8 mouse cellular contexts compared by ENCODE assay signal in genomic region chr10:128323516-128323915, GRCm38 (mm10). TPM values are rescaled to one million over a fixed set of nuclear protein-coding genes. Genes with fewer than 3 reads are reported as not detected.
DNase-seq lines count a peak whose midpoint lies in the region; ATAC-seq and TF ChIP-seq lines count a peak whose summit lies in the region.
"Had no signal": no experiment of that assay in that cellular context is flagged by ENCODE, and none has a peak within 500 bp of the region (broad histone marks: within the 10 kb centered on the region; RNA-seq: fewer than 3 reads in every experiment).

No protein-coding gene starts in this region.

- no peaks in the 10 kb centered on the region for H3K27me3 ChIP-seq in spleen, adult 2 months (ENCODE audit: control insufficient read depth, insufficient read depth, low read length)
- no peaks in the 10 kb centered on the region for H3K27me3 ChIP-seq in forebrain, embryonic 11.5 days (ENCODE audit: control insufficient read depth, insufficient read depth, low read length)
- no peaks in the 10 kb centered on the region for H3K27me3 ChIP-seq in limb, embryonic 15.5 days
- H3K27me3 ChIP-seq in stomach, embryonic 16.5 days (ENCODE audit: control insufficient read depth, insufficient read depth, low read length): no peaks in the 10 kb centered on the region

- TF ChIP-seq CTCF in spleen, adult 2 months (IDR thresholded peaks at IDR 0.05; ENCODE audit: extremely low read depth, insufficient read depth, insufficient read length, insufficient replicate concordance): no peak

- H3K4me2 ChIP-seq in forebrain, embryonic 11.5 days (ENCODE audit: low read depth, low read length, severe bottlenecking): peak overlapping the region; percentile 93
- H3K4me2 ChIP-seq in limb, embryonic 15.5 days: peak overlapping the region; percentile 78
- peak overlapping the region; percentile 89 for H3K4me2 ChIP-seq in stomach, embryonic 16.5 days (ENCODE audit: low read depth, low read length)

- peak overlapping the region; percentile 92; the same call in 1 of the 2 replicates for H3K4me3 ChIP-seq in spleen, adult 2 months (ENCODE audit: extremely low read depth, insufficient read depth, insufficient read length)
- peak overlapping the region; percentile 61 for H3K4me3 ChIP-seq in forebrain, embryonic 11.5 days (ENCODE audit: low read depth, low read length)
- H3K4me3 ChIP-seq in limb, embryonic 15.5 days: peak overlapping the region; percentile 81
- peak overlapping the region; percentile 90 for H3K4me3 ChIP-seq in stomach, embryonic 16.5 days (replicated peaks; ENCODE audit: low read length)

- no peak for ATAC-seq in forebrain, embryonic 11.5 days (replicated peaks; ENCODE audit: low FRiP score)
- no peak for ATAC-seq in limb, embryonic 15.5 days (ENCODE audit: insufficient number of reproducible peaks, low FRiP score, low TSS enrichment, low read depth)
- ATAC-seq in stomach, embryonic 16.5 days (ENCODE audit: insufficient read depth, low FRiP score): no peak

- no peak overlapping the region for H3K27ac ChIP-seq in spleen, adult 2 months (ENCODE audit: insufficient read depth, low read length)
- H3K27ac ChIP-seq in forebrain, embryonic 11.5 days (ENCODE audit: low read depth, low read length): no peak overlapping the region
- 0 out of 2 replicates have a peak overlapping the region, but pooled peaks have one; percentile 97 for H3K27ac ChIP-seq in limb, embryonic 15.5 days
- H3K27ac ChIP-seq in stomach, embryonic 16.5 days (ENCODE audit: low read length): peak overlapping the region; percentile 97

- no peak for TF ChIP-seq POLR2A in spleen, adult 2 months (IDR thresholded peaks at IDR 0.05; ENCODE audit: low read depth, low read length)

- DNase-seq in spleen, adult 2 months (ENCODE audit: low read depth in 1 of 2, low spot score in 2 of 2): no peak
- DNase-seq in spleen, adult 18-20 months: no peak
- no peak for DNase-seq in forebrain, embryonic 11.5 days (ENCODE audit: low spot score)
- no peak for DNase-seq in urinary bladder, adult 2 months (ENCODE audit: low spot score)
- DNase-seq in retina, embryonic 14.5 days (ENCODE audit: low spot score): no peak
- DNase-seq: cerebellum, adult 11-12 months had no signal

- peaks cover 14% of the 10 kb centered on the region for H3K36me3 ChIP-seq in spleen, adult 2 months (ENCODE audit: control insufficient read depth, insufficient read depth, low read length)
- peaks cover 14% of the 10 kb centered on the region; the same call in 1 of the 2 replicates for H3K36me3 ChIP-seq in forebrain, embryonic 11.5 days (ENCODE audit: control insufficient read depth, insufficient read depth, low read length)
- peaks cover 49% of the 10 kb centered on the region for H3K36me3 ChIP-seq in limb, embryonic 15.5 days
- peaks cover 16% of the 10 kb centered on the region for H3K36me3 ChIP-seq in stomach, embryonic 16.5 days (ENCODE audit: control insufficient read depth, insufficient read depth, low read length)

- peaks cover 4% of the 10 kb centered on the region; the same call in 1 of the 2 replicates for H3K4me1 ChIP-seq in spleen, adult 2 months (ENCODE audit: control insufficient read depth, insufficient read depth, insufficient read length)
- H3K4me1 ChIP-seq in forebrain, embryonic 11.5 days (replicated peaks; ENCODE audit: control insufficient read depth, insufficient read depth, low read length): peaks cover 5% of the 10 kb centered on the region
- peaks cover 12% of the 10 kb centered on the region for H3K4me1 ChIP-seq in limb, embryonic 15.5 days
- peaks cover 14% of the 10 kb centered on the region for H3K4me1 ChIP-seq in stomach, embryonic 16.5 days (ENCODE audit: control insufficient read depth, insufficient read depth, low read length)

- no peaks in the 10 kb centered on the region for H3K9me3 ChIP-seq in forebrain, embryonic 11.5 days (ENCODE audit: control insufficient read depth, low read length)
- no peaks in the 10 kb centered on the region for H3K9me3 ChIP-seq in limb, embryonic 15.5 days
- H3K9me3 ChIP-seq in stomach, embryonic 16.5 days (replicated peaks; ENCODE audit: control insufficient read depth, low read length): no peaks in the 10 kb centered on the region

- WGBS in spleen, adult 2 months: 46% methylated on average over 8 of the region's 8 CpGs
- WGBS in forebrain, embryonic 11.5 days: 88% methylated on average over 8 of the region's 8 CpGs
- WGBS in limb, embryonic 15.5 days: 66% methylated on average over 8 of the region's 8 CpGs
- WGBS in stomach, embryonic 16.5 days: 68% methylated on average over 8 of the region's 8 CpGs

- H3K9ac ChIP-seq in forebrain, embryonic 11.5 days (ENCODE audit: low read length): peak overlapping the region; percentile 98
- peak overlapping the region; percentile 94 for H3K9ac ChIP-seq in limb, embryonic 15.5 days
- peak overlapping the region; percentile 98 for H3K9ac ChIP-seq in stomach, embryonic 16.5 days (ENCODE audit: low read length)

RNA-seq across cellular contexts. Expression of gene Cnpy2, which starts 1.3 kb away (rescaled TPM):
- polyA plus RNA-seq in spleen, adult 2 months (2012; rRNA removed): 15.9 and 17.2 TPM in 2 replicates
- polyA plus RNA-seq in forebrain, embryonic 11.5 days (2014; fragmentation: Nextera tagmentation; extraction: Ambion mirVana): 222 and 224 TPM in 2 replicates
- 347 and 355 TPM in 2 replicates for polyA plus RNA-seq in limb, embryonic 15.5 days (2015; fragmentation: Nextera tagmentation; extraction: Ambion mirVana)
- 310 and 315 TPM in 2 replicates for polyA plus RNA-seq in stomach, embryonic 16.5 days (2015; fragmentation: Nextera tagmentation; extraction: Ambion mirVana)
- polyA plus RNA-seq in urinary bladder, adult 2 months (2012; rRNA removed): 118 and 124 TPM in 2 replicates

RNA-seq across cellular contexts. Expression of gene Cs, which starts 14.0 kb away (rescaled TPM):
- polyA plus RNA-seq in spleen, adult 2 months (2012; rRNA removed): 70.4 and 89.2 TPM in 2 replicates
- 263 and 278 TPM in 2 replicates for polyA plus RNA-seq in forebrain, embryonic 11.5 days (2014; fragmentation: Nextera tagmentation; extraction: Ambion mirVana)
- polyA plus RNA-seq in limb, embryonic 15.5 days (2015; fragmentation: Nextera tagmentation; extraction: Ambion mirVana): 173 and 189 TPM in 2 replicates
- polyA plus RNA-seq in stomach, embryonic 16.5 days (2015; fragmentation: Nextera tagmentation; extraction: Ambion mirVana): 221 and 230 TPM in 2 replicates
- 138 and 150 TPM in 2 replicates for polyA plus RNA-seq in urinary bladder, adult 2 months (2012; rRNA removed)

RNA-seq across cellular contexts. Expression of gene Pan2, which starts 20.4 kb away (rescaled TPM):
- 25.7 and 30.6 TPM in 2 replicates for polyA plus RNA-seq in spleen, adult 2 months (2012; rRNA removed)
- polyA plus RNA-seq in forebrain, embryonic 11.5 days (2014; fragmentation: Nextera tagmentation; extraction: Ambion mirVana): 45.2 and 46.1 TPM in 2 replicates
- 25.1 and 25.2 TPM in 2 replicates for polyA plus RNA-seq in limb, embryonic 15.5 days (2015; fragmentation: Nextera tagmentation; extraction: Ambion mirVana)
- polyA plus RNA-seq in stomach, embryonic 16.5 days (2015; fragmentation: Nextera tagmentation; extraction: Ambion mirVana): 29.0 and 30.4 TPM in 2 replicates
- 27.9 and 31.7 TPM in 2 replicates for polyA plus RNA-seq in urinary bladder, adult 2 months (2012; rRNA removed)

RNA-seq across cellular contexts. Expression of gene Il23a, which starts 25.0 kb away (rescaled TPM):
- not detected in 2 replicates for polyA plus RNA-seq in spleen, adult 2 months (2012; rRNA removed)
- not detected in 2 replicates for polyA plus RNA-seq in forebrain, embryonic 11.5 days (2014; fragmentation: Nextera tagmentation; extraction: Ambion mirVana)
- polyA plus RNA-seq in limb, embryonic 15.5 days (2015; fragmentation: Nextera tagmentation; extraction: Ambion mirVana): 0.17 and 0.20 TPM in 2 replicates
- polyA plus RNA-seq in stomach, embryonic 16.5 days (2015; fragmentation: Nextera tagmentation; extraction: Ambion mirVana): 0.55 and 0.57 TPM in 2 replicates
- 0.12 TPM in 1 of 2 replicates, not detected in the other for polyA plus RNA-seq in urinary bladder, adult 2 months (2012; rRNA removed)

RNA-seq across cellular contexts. Expression of gene Coq10a, which starts 45.3 kb away (rescaled TPM):
- 32.1 and 63.8 TPM in 2 replicates for polyA plus RNA-seq in spleen, adult 2 months (2012; rRNA removed)
- 21.0 and 23.1 TPM in 2 replicates for polyA plus RNA-seq in forebrain, embryonic 11.5 days (2014; fragmentation: Nextera tagmentation; extraction: Ambion mirVana)
- polyA plus RNA-seq in limb, embryonic 15.5 days (2015; fragmentation: Nextera tagmentation; extraction: Ambion mirVana): 11.3 and 13.4 TPM in 2 replicates
- polyA plus RNA-seq in stomach, embryonic 16.5 days (2015; fragmentation: Nextera tagmentation; extraction: Ambion mirVana): 3.4 and 3.5 TPM in 2 replicates
- 63.6 and 66.9 TPM in 2 replicates for polyA plus RNA-seq in urinary bladder, adult 2 months (2012; rRNA removed)

Comparison
In these comparisons a context has a peak if more than half of its experiments do, and no peak if none do; other contexts are left out.
1. H3K27ac ChIP-seq: peak in limb, embryonic 15.5 days (single experiment) and stomach, embryonic 16.5 days (single experiment); none in spleen, adult 2 months (single experiment) and forebrain, embryonic 11.5 days (single experiment).
2. Peak in every context shown above with its lines, with median percentiles within 50 percentile points of each other: H3K4me3 ChIP-seq, H3K4me2 ChIP-seq and H3K9ac ChIP-seq.